Mouse (Mus musculus): Measurements from ENCODE around the gene Ccdc73. TPM values are rescaled to one million over a fixed set of nuclear protein-coding genes. Genes with fewer than 3 reads are reported as not detected.

Gene Ccdc73
- total and polyA plus RNA-seq, 3 experiments, result 2.2 to 5.1 (median 2.2) TPM

DNA sequence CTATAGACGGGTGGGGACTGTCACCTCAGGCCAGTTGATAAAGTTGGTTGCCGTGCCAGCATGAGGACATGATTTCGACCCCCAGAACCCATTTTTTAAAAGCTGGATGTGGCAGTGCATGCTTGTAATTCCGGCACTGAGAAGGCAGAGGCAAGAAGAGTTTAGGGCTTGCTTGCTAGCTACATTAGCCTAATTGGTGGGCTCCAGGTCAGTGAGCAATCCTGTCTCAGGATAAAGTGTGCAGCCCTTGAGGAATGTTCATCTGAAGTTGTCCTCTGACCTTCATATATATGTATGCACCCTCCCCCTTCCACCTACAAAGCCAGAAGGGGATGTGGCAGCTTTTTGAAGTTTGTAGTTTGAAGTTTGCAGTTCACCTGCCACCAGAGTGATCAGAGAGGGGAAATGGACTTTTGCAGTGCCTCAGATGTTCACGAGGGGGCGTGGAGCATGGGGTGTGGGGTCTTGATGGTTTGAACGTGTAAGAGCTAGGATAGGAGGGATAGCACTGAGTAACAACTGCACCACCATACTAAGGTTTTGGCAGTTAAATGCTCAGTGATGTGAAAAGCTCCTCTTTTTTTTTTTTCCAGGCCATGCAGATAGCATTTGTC is 170.5 kb downstream of the Ccdc73 start:
- H3K4me1 ChIP-seq (ENCODE audit: control insufficient read depth in 1 of 2, insufficient read depth in 2 of 2), result peaks cover 2 to 23% of the 10 kb centered on the region in 2 experiments; a peak in 3 of 4 replicates
- H3K36me3 ChIP-seq (replicated peaks in 1 of 2; ENCODE audit: control insufficient read depth in 1 of 2, insufficient read depth in 1 of 2, low read length in 1 of 2), result no peaks in the 10 kb centered on the region
- H3K4me2 ChIP-seq (ENCODE audit: insufficient read depth, low read depth, poor library complexity, severe bottlenecking), result no peak overlapping the region
- TF ChIP-seq JUND (conservative IDR thresholded peaks at IDR 0.05; ENCODE audit: low read depth, low read length) (no peak), E2F4 (IDR thresholded peaks at IDR 0.05; ENCODE audit: insufficient replicate concordance, low read depth, low read length) (no peak), ZC3H11A (IDR thresholded peaks at IDR 0.05; ENCODE audit: low read depth, low read length) (no peak), KAT2A (IDR thresholded peaks at IDR 0.05; ENCODE audit: insufficient replicate concordance, low read length) (no peak)
- H3K79me2 ChIP-seq (replicated peaks; ENCODE audit: control insufficient read depth, extremely low read depth, insufficient read depth, poor library complexity, severe bottlenecking), result no peaks in the 10 kb centered on the region
- in situ Hi-C loops (cut with MboI; ENCODE audit: low pct_ligation_motif_present, low pct_unique_long_range_greater_than_20kb, low sequenced_read_pairs), result no loop called here
- H3K4me3 ChIP-seq (replicated peaks in 1 of 3; ENCODE audit: low read depth in 2 of 3, low read length in 2 of 3, poor library complexity in 1 of 3), result no peak overlapping the region
- no peaks in the 10 kb centered on the region for H3K27me3 ChIP-seq (replicated peaks)
- no peaks in the 10 kb centered on the region for H3K9me3 ChIP-seq (replicated peaks; ENCODE audit: low read length)
- dilution Hi-C loops (cut with MboI; ENCODE audit: extremely low pct_ligation_motif_present, extremely low pct_unique_long_range_greater_than_20kb, low sequenced_read_pairs), result no loop called here
- H3K9ac ChIP-seq (ENCODE audit: insufficient read depth, low read depth), result no peak overlapping the region
- DNase-seq (ENCODE audit: extremely low read depth), result no peak
- H3K27ac ChIP-seq (ENCODE audit: insufficient read depth, low read depth), result no peak overlapping the region

DNA sequence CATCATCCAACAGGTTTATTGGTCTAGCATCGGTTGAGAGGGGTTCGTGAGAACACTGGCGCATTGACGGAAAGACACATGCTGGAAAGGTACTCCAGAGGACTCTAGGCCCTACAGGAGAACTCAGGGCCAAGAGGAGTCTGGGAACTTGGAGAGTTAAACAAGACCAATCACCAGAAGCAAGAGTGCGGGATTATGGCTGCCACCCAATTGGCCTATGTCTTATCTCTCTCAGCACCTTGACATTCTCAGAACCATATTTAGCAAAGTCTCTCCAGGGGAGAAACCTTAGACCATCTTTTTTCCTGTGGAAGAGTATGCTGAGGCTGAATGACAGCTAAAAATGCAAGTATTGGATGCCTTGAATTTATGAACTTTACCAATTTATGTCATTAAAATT is 171.3 kb downstream of the Ccdc73 start:
- Histone ChIP-seq H3K4me2 (ENCODE audit: insufficient read depth, low read depth, poor library complexity, severe bottlenecking) (no peak overlapping the region), H3K4me3 (replicated peaks in 1 of 3; ENCODE audit: low read depth in 2 of 3, low read length in 2 of 3, poor library complexity in 1 of 3) (no peak overlapping the region), H3K27ac (ENCODE audit: insufficient read depth, low read depth) (no peak overlapping the region), H3K36me3 (replicated peaks in 1 of 2; ENCODE audit: control insufficient read depth in 1 of 2, insufficient read depth in 1 of 2, low read length in 1 of 2) (no peaks in the 10 kb centered on the region), H3K79me2 (replicated peaks; ENCODE audit: control insufficient read depth, extremely low read depth, insufficient read depth, poor library complexity, severe bottlenecking) (no peaks in the 10 kb centered on the region), H3K9ac (ENCODE audit: insufficient read depth, low read depth) (no peak overlapping the region), H3K27me3 (replicated peaks) (no peaks in the 10 kb centered on the region), H3K9me3 (replicated peaks; ENCODE audit: low read length) (no peaks in the 10 kb centered on the region), H3K4me1 (ENCODE audit: control insufficient read depth in 1 of 2, insufficient read depth in 2 of 2) (peaks cover 2 to 23% of the 10 kb centered on the region in 2 experiments; a peak in 3 of 4 replicates)
- dilution Hi-C loops (cut with MboI; ENCODE audit: extremely low pct_ligation_motif_present, extremely low pct_unique_long_range_greater_than_20kb, low sequenced_read_pairs), result no loop called here
- no peak for DNase-seq (ENCODE audit: extremely low read depth)
- TF ChIP-seq KAT2A (IDR thresholded peaks at IDR 0.05; ENCODE audit: insufficient replicate concordance, low read length) (no peak), ZNF384 (IDR thresholded peaks at IDR 0.05; ENCODE audit: low read depth, low read length) (no peak), ELF1 (IDR thresholded peaks at IDR 0.05; ENCODE audit: low read depth, low read length) (no peak), POLR2AphosphoS2 (IDR thresholded peaks at IDR 0.05; ENCODE audit: low read depth, low read length) (no peak), UBTF (IDR thresholded peaks at IDR 0.05; ENCODE audit: low read depth, low read length) (no peak), BHLHE40 (IDR thresholded peaks at IDR 0.05; ENCODE audit: low read depth, low read length) (no peak), MAFK (IDR thresholded peaks at IDR 0.05; ENCODE audit: insufficient replicate concordance, low read length) (no peak), ZMIZ1 (IDR thresholded peaks at IDR 0.05; ENCODE audit: low read depth, low read length) (no peak), RAD21 (IDR thresholded peaks at IDR 0.05; ENCODE audit: low read depth, low read length) (no peak), CTCF (conservative IDR thresholded peaks at IDR 0.05 in 1 of 2, IDR thresholded peaks at IDR 0.05 in 1 of 2; ENCODE audit: low read depth in 2 of 2, low read length in 2 of 2) (no peak), MAX (IDR thresholded peaks at IDR 0.05; ENCODE audit: low read length) (no peak), MAZ (IDR thresholded peaks at IDR 0.05; ENCODE audit: low read depth, low read length) (no peak), RCOR1 (conservative IDR thresholded peaks at IDR 0.05; ENCODE audit: low read depth, low read length) (no peak), E2F4 (IDR thresholded peaks at IDR 0.05; ENCODE audit: insufficient replicate concordance, low read depth, low read length) (no peak), PAX5 (IDR thresholded peaks at IDR 0.05; ENCODE audit: low read length) (no peak), NELFE (IDR thresholded peaks at IDR 0.05; ENCODE audit: low read depth, low read length) (no peak), NRF1 (IDR thresholded peaks at IDR 0.05; ENCODE audit: low read depth, low read length) (no peak), JUND (conservative IDR thresholded peaks at IDR 0.05; ENCODE audit: low read depth, low read length) (no peak), EP300 (IDR thresholded peaks at IDR 0.05; ENCODE audit: low read length) (no peak), USF1 (IDR thresholded peaks at IDR 0.05; ENCODE audit: low read depth, low read length) (no peak)
- in situ Hi-C loops (cut with MboI; ENCODE audit: low pct_ligation_motif_present, low pct_unique_long_range_greater_than_20kb, low sequenced_read_pairs), result no loop called here

Measured in CH12.LX (cell line).